Mouse (Mus musculus): ENCODE measurements around the gene Cdh7. TPM values are rescaled to one million over a fixed set of nuclear protein-coding genes. Genes with fewer than 3 reads are reported as not detected.
"Not testable (repeated sequence)": the region's sequence is repeated elsewhere in the genome, so short reads cannot be mapped to it uniquely, and the experiment has no call there.

Cdh7 gene
- polyA plus RNA-seq, 1 experiment = not detected

DNA sequence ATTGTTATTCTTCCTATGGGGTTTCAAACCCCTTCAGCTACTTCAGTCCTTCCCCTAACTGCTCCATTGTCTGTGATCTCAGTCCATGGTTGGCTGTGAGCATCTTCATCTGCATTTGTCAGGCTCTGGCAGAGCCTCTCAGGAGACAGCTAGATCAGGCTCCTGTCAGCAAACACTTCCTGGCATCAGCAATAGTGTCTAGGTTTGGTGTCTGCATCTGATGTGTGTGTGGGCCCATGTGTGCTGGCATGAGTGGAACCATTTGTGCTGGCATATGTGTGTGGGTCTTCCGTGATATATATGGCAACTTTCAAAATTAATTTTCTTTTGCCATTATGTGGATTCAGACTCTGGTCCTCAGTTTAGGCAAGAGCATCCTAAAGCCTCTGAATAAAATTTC, 85.2 kb downstream of the Cdh7 start:
- H3ac ChIP-seq (ENCODE audit: control insufficient read depth, insufficient read length) = no peak overlapping the region
- TF ChIP-seq TCF3 (IDR thresholded peaks at IDR 0.05; ENCODE audit: insufficient read length, low read depth) (no peak), USF1 (IDR thresholded peaks at IDR 0.05; ENCODE audit: low read depth) (no peak), CEBPB (IDR thresholded peaks at IDR 0.05; ENCODE audit: insufficient read depth, poor library complexity, severe bottlenecking) (no peak), TCF12 (IDR thresholded peaks at IDR 0.05; ENCODE audit: insufficient read depth, poor library complexity, severe bottlenecking) (no peak), POLR2A (IDR thresholded peaks at IDR 0.05; ENCODE audit: insufficient read length, low read depth) (no peak), REST (IDR thresholded peaks at IDR 0.05; ENCODE audit: insufficient read depth, insufficient read length) (no peak), MYOD1 (IDR thresholded peaks at IDR 0.05; ENCODE audit: control insufficient read depth in 1 of 3, insufficient read length in 2 of 3, low read depth in 2 of 3) (no peak), MYOG (IDR thresholded peaks at IDR 0.05; ENCODE audit: control insufficient read depth in 1 of 3, insufficient read depth in 1 of 3, insufficient read length in 2 of 3, low read depth in 2 of 3) (no peak), MAX (IDR thresholded peaks at IDR 0.05; ENCODE audit: low read depth) (no peak), POLR2AphosphoS2 (IDR thresholded peaks at IDR 0.05; ENCODE audit: insufficient read length, low read depth) (no peak), E2F4 (IDR thresholded peaks at IDR 0.05; ENCODE audit: insufficient read depth) (no peak), SRF (IDR thresholded peaks at IDR 0.05; ENCODE audit: control insufficient read depth, insufficient read length, low read depth) (no peak)
- no peak overlapping the region for H3K4me2 ChIP-seq (ENCODE audit: low read depth)
- H3K79me2 ChIP-seq (ENCODE audit: control insufficient read depth, insufficient read depth) = no peaks in the 10 kb centered on the region
- no peaks in the 10 kb centered on the region for H3K27me3 ChIP-seq (ENCODE audit: control insufficient read depth, insufficient read depth, insufficient read length)
- H3K4me3 ChIP-seq = no peak overlapping the region
- no peaks in the 10 kb centered on the region for H3K36me3 ChIP-seq (ENCODE audit: control insufficient read depth, insufficient read depth)

DNA sequence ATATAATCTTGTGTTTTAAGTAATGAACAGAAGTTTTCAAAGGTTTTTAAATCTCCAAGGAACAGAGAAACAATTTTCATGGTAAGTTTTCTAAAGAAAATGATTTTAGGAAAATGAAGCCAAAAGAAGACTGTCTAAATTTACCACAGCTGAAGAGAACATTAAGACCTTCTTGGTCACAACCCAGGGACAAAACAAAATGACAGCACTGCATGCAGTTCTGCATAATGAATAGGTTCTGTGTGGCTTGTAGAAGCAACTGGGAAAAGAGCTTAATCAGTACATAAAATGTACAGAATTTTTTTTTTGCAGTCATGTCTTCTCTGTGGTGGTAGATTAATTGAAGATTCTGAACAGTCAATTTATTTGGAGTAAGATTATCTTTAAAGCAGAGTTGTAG, 96.2 kb downstream of the Cdh7 start:
- Histone ChIP-seq H3K4me2 (ENCODE audit: low read depth) (no peak overlapping the region), H3K36me3 (ENCODE audit: control insufficient read depth, insufficient read depth) (no peaks in the 10 kb centered on the region), H3K27me3 (ENCODE audit: control insufficient read depth, insufficient read depth, insufficient read length) (no peaks in the 10 kb centered on the region), H3ac (ENCODE audit: control insufficient read depth, insufficient read length) (no peak overlapping the region), H3K4me3 (no peak overlapping the region), H3K79me2 (ENCODE audit: control insufficient read depth, insufficient read depth) (no peaks in the 10 kb centered on the region)
- TF ChIP-seq SRF (IDR thresholded peaks at IDR 0.05; ENCODE audit: control insufficient read depth, insufficient read length, low read depth) (no peak), E2F4 (IDR thresholded peaks at IDR 0.05; ENCODE audit: insufficient read depth) (no peak), CEBPB (IDR thresholded peaks at IDR 0.05; ENCODE audit: insufficient read depth, poor library complexity, severe bottlenecking) (no peak), MYOG (IDR thresholded peaks at IDR 0.05; ENCODE audit: control insufficient read depth in 1 of 3, insufficient read depth in 1 of 3, insufficient read length in 2 of 3, low read depth in 2 of 3) (no peak), REST (IDR thresholded peaks at IDR 0.05; ENCODE audit: insufficient read depth, insufficient read length) (no peak), USF1 (IDR thresholded peaks at IDR 0.05; ENCODE audit: low read depth) (no peak), POLR2A (IDR thresholded peaks at IDR 0.05; ENCODE audit: insufficient read length, low read depth) (no peak), MAX (IDR thresholded peaks at IDR 0.05; ENCODE audit: low read depth) (no peak), POLR2AphosphoS2 (IDR thresholded peaks at IDR 0.05; ENCODE audit: insufficient read length, low read depth) (no peak)

DNA sequence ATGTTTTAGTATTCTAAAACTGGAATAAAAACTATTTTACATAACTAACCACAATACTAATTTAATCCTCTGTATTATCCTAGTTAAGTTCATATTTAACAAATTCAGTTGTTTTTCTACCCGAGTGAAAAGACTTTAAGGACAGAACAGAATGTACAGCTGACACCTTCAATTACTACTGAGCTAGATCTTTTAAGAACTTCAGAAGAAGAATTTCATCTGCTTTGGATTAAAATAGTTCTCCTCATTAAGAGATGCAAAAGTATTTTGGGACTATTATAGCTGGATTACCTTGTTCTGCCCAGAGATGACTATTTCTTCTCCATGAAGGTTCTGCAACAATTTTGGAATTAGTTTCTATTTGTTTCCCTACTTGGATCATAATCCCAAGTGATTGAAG, 135.8 kb downstream of the Cdh7 start:
- H3K36me3 ChIP-seq (ENCODE audit: control insufficient read depth, insufficient read depth) = no peaks in the 10 kb centered on the region
- H3K4me2 ChIP-seq (ENCODE audit: low read depth) = no peak overlapping the region
- H3K4me3 ChIP-seq = no peak overlapping the region
- no peaks in the 10 kb centered on the region for H3K27me3 ChIP-seq (ENCODE audit: control insufficient read depth, insufficient read depth, insufficient read length)
- no peak overlapping the region for H3ac ChIP-seq (ENCODE audit: control insufficient read depth, insufficient read length)
- no peaks in the 10 kb centered on the region for H3K79me2 ChIP-seq (ENCODE audit: control insufficient read depth, insufficient read depth)
- TF ChIP-seq E2F4 (IDR thresholded peaks at IDR 0.05; ENCODE audit: insufficient read depth) (no peak), REST (IDR thresholded peaks at IDR 0.05; ENCODE audit: insufficient read depth, insufficient read length) (no peak), POLR2AphosphoS2 (IDR thresholded peaks at IDR 0.05; ENCODE audit: insufficient read length, low read depth) (no peak)

DNA sequence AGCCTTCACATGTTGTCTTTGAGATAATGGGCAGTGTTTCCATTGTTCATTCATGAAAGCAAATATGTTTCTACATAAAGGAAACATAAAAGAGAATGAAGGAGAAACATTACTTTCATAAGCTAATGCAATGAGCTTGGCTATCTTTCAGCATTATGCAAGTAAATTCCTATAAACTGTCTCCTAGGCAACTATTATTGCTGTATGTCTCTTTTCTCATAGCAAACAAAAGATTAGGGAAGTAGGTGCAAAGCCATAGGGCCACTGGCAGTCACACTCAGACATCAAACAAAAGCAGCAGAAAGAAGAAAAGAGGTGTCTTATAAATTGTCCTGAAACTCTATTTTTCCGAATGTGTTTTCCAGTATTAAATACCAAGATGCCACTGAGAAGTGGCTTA, 136.6 kb downstream of the Cdh7 start:
- no peaks in the 10 kb centered on the region for H3K36me3 ChIP-seq (ENCODE audit: control insufficient read depth, insufficient read depth)
- H3K4me3 ChIP-seq = no peak overlapping the region
- no peaks in the 10 kb centered on the region for H3K27me3 ChIP-seq (ENCODE audit: control insufficient read depth, insufficient read depth, insufficient read length)
- H3ac ChIP-seq (ENCODE audit: control insufficient read depth, insufficient read length) = no peak overlapping the region
- no peak overlapping the region for H3K4me2 ChIP-seq (ENCODE audit: low read depth)
- TF ChIP-seq MYOD1 (IDR thresholded peaks at IDR 0.05; ENCODE audit: control insufficient read depth in 1 of 3, insufficient read length in 2 of 3, low read depth in 2 of 3) = no peak
- TF ChIP-seq REST (IDR thresholded peaks at IDR 0.05; ENCODE audit: insufficient read depth, insufficient read length) = no peak
- no peak for TF ChIP-seq CEBPB (IDR thresholded peaks at IDR 0.05; ENCODE audit: insufficient read depth, poor library complexity, severe bottlenecking)
- TF ChIP-seq POLR2A (IDR thresholded peaks at IDR 0.05; ENCODE audit: insufficient read length, low read depth) = no peak
- TF ChIP-seq MYOG (IDR thresholded peaks at IDR 0.05; ENCODE audit: control insufficient read depth in 1 of 3, insufficient read depth in 1 of 3, insufficient read length in 2 of 3, low read depth in 2 of 3) = no peak
- no peak for TF ChIP-seq TCF12 (IDR thresholded peaks at IDR 0.05; ENCODE audit: insufficient read depth, poor library complexity, severe bottlenecking)
- TF ChIP-seq POLR2AphosphoS2 (IDR thresholded peaks at IDR 0.05; ENCODE audit: insufficient read length, low read depth) = no peak
- no peak for TF ChIP-seq SRF (IDR thresholded peaks at IDR 0.05; ENCODE audit: control insufficient read depth, insufficient read length, low read depth)
- no peak for TF ChIP-seq MAX (IDR thresholded peaks at IDR 0.05; ENCODE audit: low read depth)
- TF ChIP-seq USF1 (IDR thresholded peaks at IDR 0.05; ENCODE audit: low read depth) = no peak
- TF ChIP-seq E2F4 (IDR thresholded peaks at IDR 0.05; ENCODE audit: insufficient read depth) = no peak
- no peak for TF ChIP-seq TCF3 (IDR thresholded peaks at IDR 0.05; ENCODE audit: insufficient read length, low read depth)
- no peaks in the 10 kb centered on the region for H3K79me2 ChIP-seq (ENCODE audit: control insufficient read depth, insufficient read depth)

DNA sequence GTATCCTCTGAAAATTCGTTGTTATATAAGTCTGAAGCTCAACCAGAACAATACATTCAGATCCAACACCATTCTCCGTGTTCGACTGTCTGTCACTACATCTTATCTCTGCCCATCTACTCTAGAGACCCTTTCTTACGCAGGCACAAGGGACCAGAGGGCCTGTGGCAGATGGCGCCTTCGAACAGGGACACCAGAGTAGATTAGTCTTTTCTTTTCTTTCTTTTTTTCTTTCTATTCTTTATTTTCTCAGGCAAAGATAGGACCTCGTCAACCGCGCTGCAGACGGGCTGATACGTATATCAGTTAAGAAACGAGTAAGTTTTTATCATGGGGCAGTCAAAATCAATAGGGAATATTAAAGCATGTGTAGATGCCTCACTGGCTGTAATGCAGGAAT, 189.2 kb downstream of the Cdh7 start:
- H3K36me3 ChIP-seq (ENCODE audit: control insufficient read depth, insufficient read depth); H3K27me3 ChIP-seq (ENCODE audit: control insufficient read depth, insufficient read depth, insufficient read length): not testable (repeated sequence)

More for the DNA sequence above, 189.2 kb downstream of the Cdh7 start:
- not testable (repeated sequence) for H3K4me2 ChIP-seq (ENCODE audit: low read depth); H3K79me2 ChIP-seq (ENCODE audit: control insufficient read depth, insufficient read depth); H3ac ChIP-seq (ENCODE audit: control insufficient read depth, insufficient read length); H3K4me3 ChIP-seq

Measured in myocyte (in vitro differentiated cells).